Mouse (Mus musculus) spleen, postnatal 14 days (tissue): ENCODE measurements around the gene Wwtr1.

Experiments used
- DNase-seq, 2 experiments: peaks; one replicate each; pipeline ENCODE4 v3.0.0; 2021 to 2022; ENCODE audit warnings: low spot score in 2 of 2

The Wwtr1 gene

DNA sequence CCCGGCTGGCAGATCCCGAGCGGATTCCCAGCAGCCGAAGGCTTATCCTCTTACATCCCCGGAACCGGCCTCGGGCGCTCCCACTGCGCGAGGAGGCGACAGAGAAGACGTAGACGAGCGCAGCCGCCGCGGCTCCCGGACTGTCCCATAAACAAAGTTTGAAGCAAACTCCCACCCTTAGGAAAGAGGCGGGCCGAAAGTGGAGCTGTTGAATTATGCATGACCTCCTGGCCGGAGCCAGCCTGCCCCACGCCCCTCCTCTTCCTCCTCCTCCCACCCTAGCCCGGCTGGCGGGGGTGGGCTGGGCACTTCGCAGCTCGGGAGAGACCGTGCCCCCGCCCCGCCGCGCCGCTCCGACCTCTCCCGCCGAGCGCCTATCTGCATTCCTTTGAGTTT lies at the start of gene Wwtr1:
Gene Wwtr1 (minus strand): TSS at position 251 of the 396 bp plus-strand sequence.
- peak; percentile 8 to 14 for DNase-seq

DNA sequence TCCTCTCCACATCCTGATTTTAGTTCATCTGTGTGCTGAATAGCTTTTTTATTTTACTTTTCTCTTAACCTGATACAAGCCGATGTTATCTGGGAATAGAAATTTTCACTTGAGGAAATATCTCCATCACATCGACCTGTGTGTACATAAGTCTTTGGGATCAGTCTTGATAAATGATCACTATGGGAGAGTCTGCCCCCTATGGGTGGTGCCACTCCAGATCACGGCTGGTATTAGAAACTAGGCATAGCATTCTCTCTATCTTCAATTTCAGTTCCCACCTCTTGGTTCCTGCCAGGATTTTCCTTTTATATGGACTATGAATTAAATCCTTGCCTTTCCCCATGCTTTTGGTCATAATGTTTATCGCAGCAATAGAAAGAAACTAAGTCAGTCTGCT lies 44.0 kb upstream of the Wwtr1 start:
- DNase-seq = no peak

DNA sequence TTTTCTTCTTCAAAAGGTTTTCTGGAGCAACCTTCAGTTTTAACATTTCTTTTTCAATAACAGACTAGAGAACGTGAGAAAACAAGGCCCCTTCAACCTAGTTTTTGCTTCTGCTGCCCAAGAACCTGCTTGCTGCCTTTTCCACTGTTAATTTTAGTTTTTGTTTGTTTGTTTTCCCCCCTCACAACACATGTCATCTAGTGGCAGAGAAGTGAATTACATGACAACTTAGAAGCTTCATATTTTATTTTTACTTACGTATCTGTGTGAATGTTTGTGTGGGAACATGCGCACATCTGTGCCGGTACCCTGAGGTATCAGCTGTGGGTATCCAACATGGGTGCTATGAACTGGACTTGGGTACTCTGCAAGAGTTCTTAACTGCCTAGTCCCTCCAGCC lies 39.9 kb upstream of the Wwtr1 start:
- no peak for DNase-seq

DNA sequence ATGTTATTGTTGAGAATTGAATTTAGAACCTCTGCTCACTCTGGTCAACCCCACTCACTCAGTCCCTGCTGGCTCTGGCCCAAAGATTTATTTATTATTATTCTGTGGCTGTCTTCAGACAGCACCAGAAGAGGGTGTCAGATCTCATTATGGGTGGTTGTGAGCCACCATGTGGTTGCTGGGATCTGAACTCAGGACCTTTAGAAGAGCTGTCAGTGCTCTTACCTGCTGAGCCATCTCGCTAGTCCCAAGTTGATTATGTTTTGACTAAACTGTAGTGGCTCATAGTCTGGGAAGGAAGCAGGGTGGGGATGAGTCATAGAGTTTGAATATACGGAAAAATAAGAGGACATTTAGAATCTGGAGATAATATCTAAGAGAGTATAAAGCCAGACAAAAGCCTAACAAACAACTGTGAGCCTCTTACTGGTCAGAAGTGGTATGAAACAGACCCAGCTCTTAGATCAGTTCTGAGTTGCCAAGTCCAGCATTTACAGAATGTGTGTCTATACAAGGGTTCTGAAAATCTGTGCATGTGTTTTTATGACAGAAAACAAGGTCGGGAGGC lies 36.8 kb upstream of the Wwtr1 start:
- no peak for DNase-seq

DNA sequence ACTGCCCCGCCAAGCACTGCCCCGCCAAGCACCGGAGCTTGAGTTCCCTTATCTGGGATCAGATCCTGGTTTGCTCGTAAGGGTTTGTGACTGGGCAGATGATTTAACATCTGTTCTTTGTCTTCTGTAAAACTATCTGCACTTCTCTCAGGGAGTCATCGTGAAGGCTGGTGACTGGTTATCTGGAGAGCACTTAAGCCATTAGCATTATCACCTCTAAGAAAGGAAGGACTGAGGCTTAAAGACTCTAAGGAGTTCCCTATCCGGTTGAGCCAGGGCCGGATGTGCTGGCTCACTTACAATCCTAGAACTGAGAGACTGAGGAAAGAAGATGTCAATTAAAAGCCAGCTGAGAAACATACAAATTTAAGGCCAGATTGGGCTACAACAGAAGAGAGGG lies 36.1 kb upstream of the Wwtr1 start:
- no peak for DNase-seq

DNA sequence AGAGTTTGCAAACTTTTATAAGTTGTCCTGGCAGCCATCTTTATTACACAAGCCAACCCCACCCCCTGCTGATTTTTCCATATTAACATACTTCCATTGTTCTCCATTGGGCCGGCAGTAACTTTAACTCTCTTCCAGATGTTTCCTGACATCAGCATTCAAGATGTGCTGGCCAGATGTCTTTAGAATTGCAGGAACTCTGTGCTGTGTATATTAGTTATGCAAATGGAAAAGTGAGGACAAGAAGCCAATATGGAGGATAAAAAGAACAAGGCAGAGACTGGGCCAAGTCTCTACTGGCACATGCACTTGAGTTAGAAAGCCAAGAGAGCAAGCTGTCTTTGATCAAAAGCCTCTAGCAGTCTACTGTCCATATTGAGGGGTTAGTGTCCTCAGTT lies 28.9 kb upstream of the Wwtr1 start:
- no peak for DNase-seq

DNA sequence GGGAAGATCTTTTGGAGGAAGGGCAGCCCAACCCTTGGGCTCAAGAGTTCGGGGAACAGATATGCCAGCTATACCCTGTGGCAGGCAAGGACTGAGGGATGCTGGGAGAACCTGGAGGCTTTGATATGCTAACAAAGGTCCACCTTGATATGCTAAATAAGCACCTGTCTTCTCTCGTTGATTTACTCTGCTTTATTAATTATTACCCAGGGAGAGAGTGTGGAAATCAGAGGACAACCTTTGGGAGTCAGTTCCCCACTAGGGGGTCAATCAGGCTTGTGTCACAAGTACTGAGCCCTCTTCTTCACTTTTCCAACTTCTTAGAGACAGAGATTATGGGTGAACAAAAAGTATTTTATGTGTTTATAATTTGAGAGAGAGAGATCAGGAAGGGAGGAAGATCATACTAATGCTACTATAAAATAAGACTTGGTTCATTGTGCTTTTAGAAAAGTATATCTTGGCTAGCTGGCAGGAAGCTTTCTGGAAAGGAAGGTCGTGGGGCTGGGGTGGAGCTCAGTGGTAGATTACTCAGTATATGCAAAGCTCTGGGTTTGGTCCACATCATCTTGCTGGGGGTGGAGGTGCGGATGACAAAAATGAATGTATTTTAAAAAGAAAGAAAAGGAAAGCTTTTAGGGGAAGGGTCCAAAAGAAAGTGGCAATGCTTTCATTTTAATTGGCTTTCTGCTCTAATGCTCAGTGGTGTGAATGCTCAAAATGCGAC lies 28.3 kb upstream of the Wwtr1 start:
- DNase-seq = no peak

DNA sequence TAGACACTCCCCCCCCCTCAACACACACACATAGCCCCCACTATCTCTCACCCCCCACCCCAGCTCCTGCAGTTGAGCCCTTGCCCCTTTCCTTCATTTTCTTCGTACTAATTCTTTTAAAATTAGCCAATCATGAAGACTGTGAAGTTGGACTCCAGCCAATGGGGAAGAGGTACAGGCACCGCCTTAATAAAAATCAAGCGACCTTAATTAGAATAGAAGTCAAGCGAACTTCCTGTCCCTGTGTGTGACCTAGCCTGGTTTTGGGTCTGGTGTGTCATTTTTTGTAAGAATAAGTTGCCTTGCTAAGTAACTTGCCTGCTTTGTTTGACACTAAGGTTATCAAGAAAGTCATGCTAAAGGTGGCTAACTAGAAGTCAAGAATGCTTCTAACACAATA lies 26.9 kb upstream of the Wwtr1 start:
- no peak for DNase-seq

DNA sequence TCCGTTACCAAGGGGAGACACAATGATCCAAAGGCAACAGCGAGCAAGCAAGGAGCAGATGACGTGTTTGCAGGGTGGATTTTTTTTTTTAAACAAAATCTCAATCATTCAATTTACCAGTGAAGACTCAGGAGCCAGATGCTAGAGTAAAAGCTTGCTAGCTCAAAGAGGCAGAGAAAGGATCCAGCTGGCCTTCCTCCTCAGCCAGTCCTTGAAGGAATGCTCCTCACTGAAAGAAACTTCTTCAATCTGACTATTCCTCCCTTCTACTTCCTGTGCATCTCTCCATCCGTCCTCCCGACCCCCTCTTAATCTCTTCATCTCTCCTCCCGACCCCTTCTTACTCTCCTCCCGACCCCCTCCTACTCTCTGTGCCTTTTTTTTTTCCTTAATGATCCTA lies 20.9 kb upstream of the Wwtr1 start:
- no peak for DNase-seq

DNA sequence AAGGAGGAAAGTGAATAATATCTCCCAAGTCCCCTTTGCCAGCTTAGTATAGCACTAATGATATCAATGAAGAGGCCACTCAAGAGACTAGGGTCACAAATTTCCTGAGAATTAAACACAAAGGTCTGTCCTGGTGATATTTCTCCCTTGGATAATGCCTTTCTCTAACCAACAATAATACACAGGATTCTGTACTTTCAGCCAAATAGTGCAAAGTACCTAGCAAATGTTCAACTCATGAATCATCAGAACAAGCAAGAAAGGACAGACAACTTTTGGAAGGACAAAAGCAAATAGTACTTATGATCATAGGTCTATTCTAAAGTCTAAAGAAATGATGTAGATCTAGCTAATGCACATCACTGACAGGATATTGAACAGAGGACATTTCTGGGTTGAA lies 19.8 kb upstream of the Wwtr1 start:
- DNase-seq = no peak

DNA sequence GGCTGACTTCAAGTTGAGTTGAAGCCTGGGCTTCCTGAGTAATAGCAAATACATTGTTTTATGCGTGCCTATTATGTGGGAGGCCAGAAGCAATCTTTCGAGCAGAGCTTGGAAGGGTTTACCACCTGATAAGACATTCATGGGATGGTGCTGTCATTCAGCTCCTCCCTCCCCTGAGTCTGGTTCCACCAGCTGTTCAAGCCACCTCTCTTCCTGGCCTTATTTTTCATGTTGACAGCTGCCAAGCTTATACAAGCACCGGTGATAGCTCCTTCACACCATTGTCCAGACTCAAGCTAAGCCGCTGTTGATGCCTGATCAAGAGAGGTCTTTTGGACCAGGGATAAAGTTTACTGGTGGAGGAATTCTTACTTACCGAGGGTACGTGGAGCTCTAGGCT lies 10.3 kb upstream of the Wwtr1 start:
- DNase-seq = no peak

DNA sequence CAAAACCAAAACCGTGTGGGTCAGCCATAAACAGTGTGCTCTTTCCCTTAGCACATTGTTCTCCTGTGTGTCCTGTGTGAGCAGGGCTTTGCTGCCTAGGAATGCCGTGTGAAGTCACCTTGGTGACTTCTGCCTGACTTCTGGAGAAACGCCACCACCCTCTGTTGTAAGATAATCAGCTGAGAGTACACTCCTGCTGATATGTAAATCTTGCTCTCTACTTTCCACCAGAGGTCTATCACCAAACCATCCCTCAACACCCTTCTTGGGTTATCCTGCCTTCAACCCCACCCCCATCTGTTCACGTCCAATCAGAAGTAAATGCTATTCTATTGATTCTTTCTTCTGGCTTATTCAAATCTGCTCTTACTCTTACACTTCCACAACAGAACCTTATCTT lies 7.8 kb upstream of the Wwtr1 start:
- no peak for DNase-seq

DNA sequence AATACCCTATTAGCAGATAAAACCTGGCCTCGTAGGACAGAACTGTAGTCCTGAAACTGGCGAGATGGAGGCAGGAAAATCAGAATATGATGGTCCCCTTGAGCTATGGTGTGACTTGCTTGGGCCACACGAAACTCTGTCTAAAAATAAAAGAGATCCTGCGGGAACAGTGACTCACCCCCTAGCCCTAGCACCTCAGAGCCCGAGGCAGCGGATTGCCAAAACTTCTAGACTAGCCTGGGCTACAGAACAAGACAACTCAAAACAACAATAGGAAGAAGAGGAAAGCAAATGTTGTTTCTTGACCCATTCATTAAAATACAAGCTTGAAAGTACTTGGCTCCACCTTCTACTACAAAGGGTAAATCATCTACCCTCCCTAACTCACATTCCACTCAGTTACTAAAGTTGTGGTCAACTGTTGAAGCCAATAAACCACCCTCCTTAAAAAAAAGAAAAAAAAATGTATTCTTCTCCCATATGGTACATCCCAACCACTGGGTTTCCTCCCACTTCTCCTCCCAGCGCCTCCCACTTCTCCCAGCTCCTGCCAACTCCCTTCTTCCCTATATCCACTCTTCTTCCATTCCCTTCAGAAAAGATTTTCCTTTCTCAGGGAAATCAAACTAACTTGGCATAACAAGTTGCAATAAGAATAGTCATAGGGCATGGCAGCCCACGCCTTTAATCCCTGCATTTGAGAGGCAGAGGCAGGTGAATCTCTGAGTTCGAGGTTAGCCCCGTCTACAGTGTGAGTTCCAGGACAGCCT lies 4.9 kb upstream of the Wwtr1 start:
- DNase-seq = no peak

DNA sequence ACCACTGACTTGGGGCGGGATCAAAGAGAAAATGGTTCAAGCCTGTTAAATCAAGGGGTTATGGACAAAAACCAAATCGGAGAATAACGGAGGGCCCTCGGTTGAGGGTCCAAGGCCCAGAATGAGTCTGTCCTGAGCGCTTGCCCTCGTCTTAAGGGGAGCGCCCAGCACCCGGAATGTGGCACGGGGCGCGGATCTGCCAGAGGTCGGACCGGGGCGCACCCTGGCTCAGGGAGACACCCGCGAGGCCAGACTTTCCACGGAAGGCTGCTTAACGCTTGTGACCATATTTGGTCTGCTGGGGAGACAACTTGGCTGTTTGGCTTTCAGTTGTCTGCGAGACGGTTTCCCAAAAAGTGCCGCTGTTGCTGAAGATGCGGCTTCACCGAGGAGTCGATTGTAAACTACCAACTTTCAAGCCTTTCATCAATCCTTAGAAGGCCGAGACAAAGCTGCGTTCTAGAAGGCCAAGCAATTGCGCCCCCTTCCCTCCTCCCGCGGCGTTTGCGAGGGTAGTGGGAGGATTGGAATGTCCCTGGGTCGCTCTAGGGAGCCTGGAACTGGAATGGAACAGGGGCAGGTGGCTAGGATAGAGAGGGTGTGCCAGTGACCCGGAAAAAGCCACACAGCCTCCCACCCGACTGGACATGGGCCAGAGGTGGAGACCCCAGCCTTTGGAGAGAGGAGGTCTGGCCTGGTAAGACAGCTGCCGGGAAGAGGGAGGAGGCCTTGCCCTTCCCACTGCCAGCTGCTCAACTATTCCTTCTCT lies 530 bp upstream of the Wwtr1 start:
- DNase-seq = no peak

DNA sequence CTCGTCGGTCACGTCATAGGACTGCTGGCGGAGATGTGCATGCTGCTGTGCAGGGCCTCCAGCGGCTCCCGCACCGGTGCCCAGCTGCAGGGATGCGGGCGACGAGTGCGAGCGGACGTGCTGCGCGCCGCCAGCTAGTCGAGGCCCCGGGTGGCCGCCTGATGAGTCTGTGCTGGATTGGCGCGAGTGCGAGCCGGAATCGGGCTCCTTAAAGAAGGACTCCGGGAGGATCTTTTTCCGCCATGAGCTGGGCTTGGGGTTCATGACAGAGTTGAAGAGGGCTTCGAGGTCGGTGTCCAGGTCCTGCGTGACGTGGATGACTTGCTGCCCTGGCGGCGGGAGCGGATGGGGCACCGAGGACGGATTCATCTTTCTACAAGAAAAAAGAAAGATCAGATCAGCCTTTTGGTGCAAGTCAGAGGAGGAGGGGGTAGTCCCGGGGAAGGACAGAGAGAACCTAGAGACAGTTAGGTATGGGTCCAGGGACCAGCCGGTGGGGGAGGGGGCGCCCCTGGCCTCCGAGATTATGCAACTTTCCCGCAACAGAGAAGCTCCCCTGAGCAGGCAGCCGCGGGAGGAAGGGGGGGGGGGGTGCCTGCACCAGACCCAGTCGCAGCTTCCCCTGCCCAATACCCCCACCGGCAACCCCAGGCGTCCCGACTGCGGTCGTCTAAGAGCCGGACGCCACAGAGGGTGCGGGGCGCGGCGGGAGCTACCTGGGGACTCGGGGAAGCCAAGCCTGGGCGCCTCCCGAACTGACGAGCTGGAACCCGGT lies 638 bp downstream of the Wwtr1 start:
- DNase-seq = no peak

DNA sequence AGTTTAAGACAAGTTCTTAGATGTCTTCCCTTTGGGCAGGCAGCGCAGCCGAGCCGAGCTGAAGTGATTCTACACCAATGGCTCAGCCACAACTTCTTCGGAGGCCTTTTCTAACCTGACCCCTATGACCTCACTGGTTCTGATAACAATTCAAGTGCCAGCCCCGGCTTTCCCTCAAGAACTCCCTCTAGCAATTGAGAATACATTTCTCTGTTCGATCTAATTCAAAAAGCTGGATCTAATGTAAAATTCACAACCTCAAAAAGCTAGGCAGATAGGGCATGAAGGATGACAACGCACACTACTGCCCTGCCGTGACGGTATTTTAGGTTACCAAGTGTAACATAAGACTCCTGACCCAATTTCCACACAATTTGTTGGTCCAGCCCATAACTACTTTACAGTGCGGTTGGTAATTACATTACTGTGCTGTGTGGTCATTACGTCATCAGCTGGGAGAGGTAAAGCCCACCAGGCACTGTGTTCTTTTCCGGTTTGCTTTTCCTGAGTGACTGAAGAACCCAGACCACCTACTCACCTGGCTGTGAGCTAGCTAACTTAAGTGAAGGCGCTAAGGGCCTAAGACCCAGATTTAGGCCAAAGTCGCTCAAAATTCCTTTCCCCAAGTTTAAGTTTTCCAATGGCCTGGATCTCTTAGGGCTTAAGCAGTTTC lies 1.7 kb downstream of the Wwtr1 start:
- no peak for DNase-seq

DNA sequence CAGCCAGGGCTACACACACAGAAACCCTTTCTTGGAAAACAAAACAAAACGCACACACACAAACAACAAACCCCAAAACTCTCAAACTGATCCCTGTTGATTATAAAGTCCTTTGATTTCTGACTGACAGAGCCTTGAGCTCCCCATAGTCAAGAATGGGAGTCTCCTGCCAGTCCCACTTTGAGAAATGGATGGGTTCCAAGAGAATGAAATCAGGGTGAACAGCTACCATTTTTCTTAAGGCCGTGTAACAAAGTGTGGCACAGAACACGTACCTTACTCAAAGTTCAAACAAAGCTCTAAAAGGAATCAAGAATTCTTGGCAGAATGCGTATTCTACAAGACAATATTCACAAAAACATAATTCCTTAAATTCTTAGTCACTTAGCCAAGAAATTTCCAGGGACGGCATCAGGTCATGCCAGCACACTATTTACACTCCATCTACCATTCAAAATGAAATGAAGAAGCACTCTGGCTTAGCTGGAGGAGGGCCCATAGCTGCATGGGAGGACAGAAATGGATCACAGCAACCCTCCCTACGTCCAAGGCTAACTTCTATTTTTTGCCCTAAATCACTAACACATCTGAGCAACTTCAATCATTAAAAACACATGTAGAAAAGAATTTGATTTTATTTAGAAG lies 3.3 kb downstream of the Wwtr1 start:
- no peak for DNase-seq

DNA sequence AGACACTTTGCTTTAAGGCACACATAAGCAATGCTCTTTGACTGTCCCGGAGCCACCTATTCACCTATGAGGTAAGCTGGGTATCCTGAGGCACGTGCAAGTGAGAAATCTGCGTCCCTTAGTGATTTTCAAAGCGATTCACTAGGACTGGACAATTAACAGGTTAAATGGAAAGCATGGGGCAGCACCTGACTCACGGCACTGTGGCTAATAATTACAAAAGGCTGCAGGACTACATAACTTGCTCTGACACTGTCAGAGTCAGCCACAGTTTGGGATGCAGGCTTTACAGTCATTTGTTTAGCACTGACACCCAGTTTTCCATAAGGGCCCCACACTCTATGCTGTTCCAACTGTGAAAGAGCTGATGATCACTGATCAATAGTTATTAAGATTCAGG lies 9.1 kb downstream of the Wwtr1 start:
- DNase-seq = no peak

DNA sequence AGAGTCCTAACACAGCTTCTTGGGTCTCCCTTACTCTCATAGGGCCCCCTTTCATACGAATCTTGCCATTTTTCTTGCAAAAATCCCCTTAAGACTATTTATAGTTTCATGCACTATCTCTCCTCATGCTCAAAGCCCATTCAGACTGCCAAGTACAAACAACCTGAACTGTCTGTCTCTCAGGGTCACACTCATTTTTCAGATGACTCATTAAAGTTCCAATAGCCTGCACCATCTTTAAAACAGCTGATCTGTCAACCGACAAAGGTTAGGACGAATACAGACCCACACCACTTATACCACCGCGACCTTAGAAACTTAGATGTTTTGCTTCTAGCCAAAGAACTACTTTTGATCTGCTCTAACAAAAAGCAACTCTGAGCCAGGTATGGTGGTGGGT lies 12.1 kb downstream of the Wwtr1 start:
- DNase-seq = no peak

DNA sequence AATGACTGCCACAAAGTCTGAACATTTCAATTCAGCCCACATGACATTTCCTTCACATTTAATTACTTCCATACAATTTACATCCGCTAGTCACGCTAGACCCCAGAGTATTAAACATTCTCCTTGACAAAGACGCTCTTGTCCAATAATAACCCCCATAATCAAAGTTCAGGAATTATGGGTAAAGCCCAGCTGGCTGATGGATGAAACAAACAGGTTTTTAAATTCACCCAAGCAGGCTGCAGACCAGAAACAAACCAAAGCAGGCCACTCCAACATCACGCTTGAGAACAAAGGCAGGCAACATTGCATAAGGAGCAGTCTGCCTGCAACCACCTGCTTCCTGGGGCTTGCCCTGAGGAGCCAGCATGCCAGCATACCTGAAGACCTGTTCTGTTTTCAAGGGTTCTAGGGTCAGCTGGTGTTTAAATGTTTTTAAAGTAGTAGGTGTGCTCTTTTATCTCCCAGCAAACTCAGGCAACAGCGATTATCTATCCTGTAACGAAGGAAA lies 12.7 kb downstream of the Wwtr1 start:
- no peak for DNase-seq
